Mouse (Mus musculus): Measurements from ENCODE around the gene Tomm40l. TPM values are rescaled to one million over a fixed set of nuclear protein-coding genes. Genes with fewer than 3 reads are reported as not detected.

Tomm40l gene
- polyA plus RNA-seq, 1 experiment from 2014 or later: 20.2 TPM

- no peak for ATAC-seq (replicated peaks; ENCODE audit: insufficient number of reproducible peaks, low FRiP score, low TSS enrichment, low read depth)
- no peaks in the 10 kb centered on the region for H3K27me3 ChIP-seq (ENCODE audit: control insufficient read depth, insufficient read depth, low read length)
- H3K9me3 ChIP-seq (replicated peaks; ENCODE audit: control insufficient read depth, low read length): no peaks in the 10 kb centered on the region
- H3K27ac ChIP-seq (replicated peaks; ENCODE audit: low read depth, low read length): no peak overlapping the region
- WGBS: 65% methylated on average over 8 of the region's 8 CpGs
- no peak overlapping the region for H3K4me2 ChIP-seq (ENCODE audit: low read depth, low read length)
- no peaks in the 10 kb centered on the region for H3K36me3 ChIP-seq (replicated peaks; ENCODE audit: control insufficient read depth, insufficient read depth, low read depth, low read length)
- peaks cover 3% of the 10 kb centered on the region; the same call in 1 of the 2 replicates for H3K4me1 ChIP-seq (ENCODE audit: control insufficient read depth, insufficient read depth, low read length)
- no peak overlapping the region for H3K4me3 ChIP-seq (ENCODE audit: low read depth, low read length)
- no peak for DNase-seq (ENCODE audit: low spot score)
- H3K9ac ChIP-seq (replicated peaks; ENCODE audit: low read length): no peak overlapping the region
These were observed 36.7 kb downstream of the Tomm40l start for GRCm38 (mm10) chr1:171185655-171186054.

GRCm38 (mm10) chr1:171184314-171184713 lies 38.0 kb downstream of the Tomm40l start:
- H3K9me3 ChIP-seq (replicated peaks; ENCODE audit: control insufficient read depth, low read length): no peaks in the 10 kb centered on the region
- no peaks in the 10 kb centered on the region for H3K36me3 ChIP-seq (replicated peaks; ENCODE audit: control insufficient read depth, insufficient read depth, low read depth, low read length)
- no peaks in the 10 kb centered on the region for H3K27me3 ChIP-seq (ENCODE audit: control insufficient read depth, insufficient read depth, low read length)
- H3K27ac ChIP-seq (replicated peaks; ENCODE audit: low read depth, low read length): no peak overlapping the region
- H3K9ac ChIP-seq (replicated peaks; ENCODE audit: low read length): no peak overlapping the region
- H3K4me2 ChIP-seq (ENCODE audit: low read depth, low read length): no peak overlapping the region
- ATAC-seq (replicated peaks; ENCODE audit: insufficient number of reproducible peaks, low FRiP score, low TSS enrichment, low read depth) (no peak), DNase-seq (ENCODE audit: low spot score) (no peak)
- peaks cover 1% of the 10 kb centered on the region; the same call in 1 of the 2 replicates for H3K4me1 ChIP-seq (ENCODE audit: control insufficient read depth, insufficient read depth, low read length)
- 81% methylated on average over 7 of the region's 7 CpGs for WGBS
- H3K4me3 ChIP-seq (ENCODE audit: low read depth, low read length): no peak overlapping the region

- no peak overlapping the region for H3K9ac ChIP-seq (replicated peaks; ENCODE audit: low read length)
- no peak overlapping the region for H3K4me2 ChIP-seq (ENCODE audit: low read depth, low read length)
- H3K36me3 ChIP-seq (replicated peaks; ENCODE audit: control insufficient read depth, insufficient read depth, low read depth, low read length): no peaks in the 10 kb centered on the region
- no peaks in the 10 kb centered on the region for H3K4me1 ChIP-seq (ENCODE audit: control insufficient read depth, insufficient read depth, low read length)
- H3K9me3 ChIP-seq (replicated peaks; ENCODE audit: control insufficient read depth, low read length): no peaks in the 10 kb centered on the region
- H3K27ac ChIP-seq (replicated peaks; ENCODE audit: low read depth, low read length): no peak overlapping the region
- H3K27me3 ChIP-seq (ENCODE audit: control insufficient read depth, insufficient read depth, low read length): no peaks in the 10 kb centered on the region
- H3K4me3 ChIP-seq (ENCODE audit: low read depth, low read length): no peak overlapping the region
- DNase-seq (ENCODE audit: low spot score) (no peak), ATAC-seq (replicated peaks; ENCODE audit: insufficient number of reproducible peaks, low FRiP score, low TSS enrichment, low read depth) (no peak)
- WGBS: 61% methylated on average over 3 of the region's 3 CpGs
These were observed 38.7 kb downstream of the Tomm40l start for GRCm38 (mm10) chr1:171183620-171184019.

GRCm38 (mm10) chr1:171183025-171183424 lies 39.3 kb downstream of the Tomm40l start:
- H3K4me2 ChIP-seq (ENCODE audit: low read depth, low read length): no peak overlapping the region
- H3K9ac ChIP-seq (replicated peaks; ENCODE audit: low read length): no peak overlapping the region
- H3K4me1 ChIP-seq (ENCODE audit: control insufficient read depth, insufficient read depth, low read length): no peaks in the 10 kb centered on the region
- DNase-seq (ENCODE audit: low spot score): no peak
- H3K27me3 ChIP-seq (ENCODE audit: control insufficient read depth, insufficient read depth, low read length): no peaks in the 10 kb centered on the region
- H3K27ac ChIP-seq (replicated peaks; ENCODE audit: low read depth, low read length): no peak overlapping the region
- 80% methylated on average over 3 of the region's 3 CpGs for WGBS
- H3K36me3 ChIP-seq (replicated peaks; ENCODE audit: control insufficient read depth, insufficient read depth, low read depth, low read length): no peaks in the 10 kb centered on the region
- no peaks in the 10 kb centered on the region for H3K9me3 ChIP-seq (replicated peaks; ENCODE audit: control insufficient read depth, low read length)
- no peak for ATAC-seq (replicated peaks; ENCODE audit: insufficient number of reproducible peaks, low FRiP score, low TSS enrichment, low read depth)
- H3K4me3 ChIP-seq (ENCODE audit: low read depth, low read length): no peak overlapping the region

GRCm38 (mm10) chr1:171179487-171180171 lies 42.7 kb downstream of the Tomm40l start:
- Histone ChIP-seq H3K9ac (replicated peaks; ENCODE audit: low read length) (no peak overlapping the region), H3K27ac (replicated peaks; ENCODE audit: low read depth, low read length) (no peak overlapping the region), H3K4me2 (ENCODE audit: low read depth, low read length) (no peak overlapping the region), H3K4me1 (ENCODE audit: control insufficient read depth, insufficient read depth, low read length) (no peaks in the 10 kb centered on the region), H3K9me3 (replicated peaks; ENCODE audit: control insufficient read depth, low read length) (no peaks in the 10 kb centered on the region), H3K27me3 (ENCODE audit: control insufficient read depth, insufficient read depth, low read length) (no peaks in the 10 kb centered on the region), H3K4me3 (ENCODE audit: low read depth, low read length) (no peak overlapping the region), H3K36me3 (replicated peaks; ENCODE audit: control insufficient read depth, insufficient read depth, low read depth, low read length) (no peaks in the 10 kb centered on the region)
- DNase-seq (ENCODE audit: low spot score): no peak
- WGBS: 87% methylated on average over 5 of the region's 5 CpGs
- no peak for ATAC-seq (replicated peaks; ENCODE audit: insufficient number of reproducible peaks, low FRiP score, low TSS enrichment, low read depth)

- Histone ChIP-seq H3K27me3 (ENCODE audit: control insufficient read depth, insufficient read depth, low read length) (no peaks in the 10 kb centered on the region), H3K9me3 (replicated peaks; ENCODE audit: control insufficient read depth, low read length) (no peaks in the 10 kb centered on the region), H3K4me3 (ENCODE audit: low read depth, low read length) (no peak overlapping the region), H3K9ac (replicated peaks; ENCODE audit: low read length) (no peak overlapping the region), H3K36me3 (replicated peaks; ENCODE audit: control insufficient read depth, insufficient read depth, low read depth, low read length) (no peaks in the 10 kb centered on the region), H3K4me1 (ENCODE audit: control insufficient read depth, insufficient read depth, low read length) (no peaks in the 10 kb centered on the region), H3K4me2 (ENCODE audit: low read depth, low read length) (no peak overlapping the region), H3K27ac (replicated peaks; ENCODE audit: low read depth, low read length) (no peak overlapping the region)
- ATAC-seq (replicated peaks; ENCODE audit: insufficient number of reproducible peaks, low FRiP score, low TSS enrichment, low read depth): no peak
- no peak for DNase-seq (ENCODE audit: low spot score)
- WGBS: 88% methylated on average over 8 of the region's 8 CpGs
These were observed 49.5 kb downstream of the Tomm40l start for GRCm38 (mm10) chr1:171172779-171173178.

- H3K27ac ChIP-seq (replicated peaks; ENCODE audit: low read depth, low read length): no peak overlapping the region
- ATAC-seq (replicated peaks; ENCODE audit: insufficient number of reproducible peaks, low FRiP score, low TSS enrichment, low read depth) (no peak), DNase-seq (ENCODE audit: low spot score) (no peak)
- H3K36me3 ChIP-seq (replicated peaks; ENCODE audit: control insufficient read depth, insufficient read depth, low read depth, low read length): no peaks in the 10 kb centered on the region
- H3K4me1 ChIP-seq (ENCODE audit: control insufficient read depth, insufficient read depth, low read length): no peaks in the 10 kb centered on the region
- WGBS: 56% methylated on average over 3 of the region's 3 CpGs
- H3K4me3 ChIP-seq (ENCODE audit: low read depth, low read length): no peak overlapping the region
- no peaks in the 10 kb centered on the region for H3K9me3 ChIP-seq (replicated peaks; ENCODE audit: control insufficient read depth, low read length)
- H3K9ac ChIP-seq (replicated peaks; ENCODE audit: low read length): no peak overlapping the region
- no peak overlapping the region for H3K4me2 ChIP-seq (ENCODE audit: low read depth, low read length)
- H3K27me3 ChIP-seq (ENCODE audit: control insufficient read depth, insufficient read depth, low read length): no peaks in the 10 kb centered on the region
These were observed 51.2 kb downstream of the Tomm40l start for GRCm38 (mm10) chr1:171171138-171171537.

GRCm38 (mm10) chr1:171169913-171170312 lies 52.4 kb downstream of the Tomm40l start:
- Histone ChIP-seq H3K27ac (replicated peaks; ENCODE audit: low read depth, low read length) (no peak overlapping the region), H3K9me3 (replicated peaks; ENCODE audit: control insufficient read depth, low read length) (no peaks in the 10 kb centered on the region), H3K27me3 (ENCODE audit: control insufficient read depth, insufficient read depth, low read length) (no peaks in the 10 kb centered on the region), H3K36me3 (replicated peaks; ENCODE audit: control insufficient read depth, insufficient read depth, low read depth, low read length) (no peaks in the 10 kb centered on the region), H3K4me3 (ENCODE audit: low read depth, low read length) (no peak overlapping the region), H3K9ac (replicated peaks; ENCODE audit: low read length) (no peak overlapping the region), H3K4me1 (ENCODE audit: control insufficient read depth, insufficient read depth, low read length) (no peaks in the 10 kb centered on the region), H3K4me2 (ENCODE audit: low read depth, low read length) (no peak overlapping the region)
- ATAC-seq (replicated peaks; ENCODE audit: insufficient number of reproducible peaks, low FRiP score, low TSS enrichment, low read depth) (no peak), DNase-seq (ENCODE audit: low spot score) (no peak)
- WGBS: 66% methylated on average over 3 of the region's 3 CpGs
